Mouse (Mus musculus) neural tube, embryonic 13.5 days (tissue): ENCODE measurements around the gene Atxn3. TPM values are rescaled to one million over a fixed set of nuclear protein-coding genes. Genes with fewer than 3 reads are reported as not detected.

Experiments
- ATAC-seq: fragments of 200-750 bp; cut with Nextera tagmentation; 2 replicates; pipeline ENCODE4 v1.8.0; 2017; ENCODE audit warnings: low read depth, mild to moderate bottlenecking, moderate TSS enrichment, moderate library complexity
- H3K27ac ChIP-seq: fragments of 300-500 bp; sonication (generic); replicated peaks from 2 replicates; pipeline ENCODE4 v1.5.1; 2015; ENCODE audit warnings: moderate library complexity, mild to moderate bottlenecking, inconsistent platforms
- H3K27me3 ChIP-seq: fragments of 300-500 bp; sonication (generic); 2 replicates; pipeline ENCODE4 v1.6.1; 2015; ENCODE audit warnings: mild to moderate bottlenecking, inconsistent platforms
- H3K36me3 ChIP-seq: fragments of 300-500 bp; sonication (generic); 2 replicates; pipeline ENCODE4 v1.6.1; 2015; ENCODE audit warnings: mild to moderate bottlenecking, inconsistent platforms
- H3K4me1 ChIP-seq: fragments of 300-500 bp; sonication (generic); replicated peaks from 2 replicates; pipeline ENCODE4 v1.6.1; 2015; ENCODE audit warnings: inconsistent platforms
- H3K4me2 ChIP-seq: fragments of 300-500 bp; sonication (generic); 2 replicates; pipeline ENCODE4 v1.6.1; 2015; ENCODE audit warnings: inconsistent platforms, mild to moderate bottlenecking, moderate library complexity
- H3K4me3 ChIP-seq: fragments of 300-500 bp; sonication (generic); 2 replicates; pipeline ENCODE4 v1.5.1; 2015; ENCODE audit warnings: mild to moderate bottlenecking, inconsistent platforms
- H3K9ac ChIP-seq: fragments of 300-500 bp; sonication (generic); 2 replicates; pipeline ENCODE4 v1.6.1; 2015; ENCODE audit warnings: moderate library complexity, mild to moderate bottlenecking, inconsistent platforms
- H3K9me3 ChIP-seq: fragments of 300-500 bp; sonication (generic); 2 replicates; pipeline ENCODE4 v1.6.1; 2016; ENCODE audit warnings: inconsistent platforms
- WGBS: fragments of 180-500 bp; shearing (Covaris S2); methylation state at CpG from one replicate; pipeline ENCODE4 v1.1.7; 2015; 5-methylcytosine and 5-hydroxymethylcytosine counted together
- polyA plus RNA-seq: library from polyadenylated mRNA; unstranded; fragments of >200 nt; fragmentation: Nextera tagmentation; extraction: Ambion mirVana; gene quantifications from 2 replicates; pipeline ENCODE4 v1.2.1, GENCODE M21; 2015

Gene Atxn3
- 11.6 and 13.0 TPM in 2 replicates for polyA plus RNA-seq

DNA sequence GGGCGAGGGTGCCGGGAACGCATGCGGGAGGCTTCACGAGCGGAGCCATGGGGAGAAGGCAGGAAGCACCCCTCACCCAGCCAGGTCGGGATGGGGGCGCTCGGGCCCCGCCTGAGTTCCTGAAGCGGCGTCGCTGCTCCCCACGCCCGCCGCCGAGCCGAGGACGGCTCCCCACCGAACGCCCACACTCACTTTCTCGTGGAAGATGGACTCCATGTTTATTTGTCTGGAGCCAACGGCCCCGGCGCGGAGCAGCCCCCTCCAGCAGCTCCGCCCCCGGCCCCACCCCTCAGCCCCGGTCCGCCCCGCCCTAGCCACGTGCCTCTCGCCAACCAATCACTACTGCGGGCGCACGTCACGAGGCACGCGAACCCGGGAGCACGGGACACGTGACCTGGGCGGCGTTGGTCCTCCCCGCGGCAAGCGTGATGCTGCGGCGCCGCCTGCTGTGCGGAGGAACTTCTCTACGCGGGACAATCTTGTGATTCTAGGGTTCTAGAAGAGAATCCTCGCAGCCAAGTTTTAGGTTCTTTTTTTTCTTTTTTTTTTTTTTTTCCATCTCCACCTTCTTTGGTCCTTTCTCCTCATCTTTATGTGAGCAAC lies at the start of gene Atxn3:
Atxn3 (minus strand) TSS at position 305 of the 603 bp plus-strand sequence.
- no peaks in the 10 kb centered on the region for H3K27me3 ChIP-seq
- H3K9me3 ChIP-seq = no peaks in the 10 kb centered on the region
- H3K4me3 ChIP-seq = peak within 1 kb of the TSS; percentile 87
- H3K27ac ChIP-seq = peak within 1 kb of the TSS; percentile 74
- H3K9ac ChIP-seq = peak within 1 kb of the TSS; percentile 86
- WGBS = under 1% methylated on average over 54 of the region's 54 CpGs
- H3K36me3 ChIP-seq = no peaks in the 10 kb centered on the region
- H3K4me1 ChIP-seq = peaks cover 14% of the 10 kb centered on the region
- ATAC-seq = peak; percentile 99
- peak within 1 kb of the TSS; percentile 78 for H3K4me2 ChIP-seq

DNA sequence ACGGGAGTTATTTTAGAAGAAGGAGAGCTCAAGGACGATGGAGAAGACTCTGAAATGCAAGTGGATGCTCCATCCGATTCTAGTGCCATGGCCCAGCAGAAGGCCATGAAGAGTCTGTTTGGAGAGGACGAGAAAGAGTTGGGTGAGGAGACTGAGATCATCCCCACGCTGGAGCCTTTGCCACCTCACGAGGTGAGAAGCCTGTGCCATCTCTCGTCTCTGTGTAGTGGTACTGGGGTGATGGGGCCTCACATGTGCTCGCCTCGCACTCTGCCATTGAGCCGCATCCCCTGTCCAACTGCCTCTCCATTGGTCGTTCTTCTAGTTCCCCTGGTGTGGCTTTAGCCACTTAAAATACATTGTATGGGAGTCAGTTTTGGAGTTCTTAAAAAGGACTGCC lies 42.7 kb upstream of the Atxn3 start:
- no peak overlapping the region for H3K27ac ChIP-seq
- no peaks in the 10 kb centered on the region for H3K27me3 ChIP-seq
- 93% methylated on average over 11 of the region's 11 CpGs for WGBS
- H3K4me3 ChIP-seq = no peak overlapping the region
- ATAC-seq = no peak
- peaks cover 91% of the 10 kb centered on the region for H3K36me3 ChIP-seq
- no peak overlapping the region for H3K9ac ChIP-seq
- no peaks in the 10 kb centered on the region for H3K9me3 ChIP-seq
- H3K4me2 ChIP-seq = no peak overlapping the region
- no peaks in the 10 kb centered on the region for H3K4me1 ChIP-seq

DNA sequence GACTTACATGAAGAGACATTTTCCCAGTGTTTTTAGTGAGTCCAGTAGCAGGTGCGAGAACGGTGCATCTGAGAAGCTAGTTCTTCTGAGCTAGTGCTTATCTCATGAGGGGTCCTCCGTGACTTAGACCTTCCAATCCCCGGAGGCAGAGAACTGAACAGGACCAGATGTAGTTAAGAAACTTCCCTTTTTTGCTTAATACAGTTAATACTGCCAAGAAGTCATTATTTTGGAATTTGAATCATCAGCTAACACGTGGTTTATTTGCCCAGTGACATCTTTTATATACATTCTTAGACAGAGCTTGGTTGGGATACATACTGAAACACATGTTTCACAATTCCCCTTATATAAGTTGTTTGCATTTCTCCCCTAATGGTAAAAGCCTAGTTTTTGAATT lies 40.9 kb upstream of the Atxn3 start:
- Histone ChIP-seq H3K9ac (no peak overlapping the region), H3K36me3 (peaks cover 87% of the 10 kb centered on the region), H3K4me3 (no peak overlapping the region), H3K27ac (no peak overlapping the region), H3K4me1 (no peaks in the 10 kb centered on the region), H3K4me2 (no peak overlapping the region), H3K9me3 (no peaks in the 10 kb centered on the region), H3K27me3 (no peaks in the 10 kb centered on the region)
- ATAC-seq = no peak
- 96% methylated on average over 5 of the region's 5 CpGs for WGBS

DNA sequence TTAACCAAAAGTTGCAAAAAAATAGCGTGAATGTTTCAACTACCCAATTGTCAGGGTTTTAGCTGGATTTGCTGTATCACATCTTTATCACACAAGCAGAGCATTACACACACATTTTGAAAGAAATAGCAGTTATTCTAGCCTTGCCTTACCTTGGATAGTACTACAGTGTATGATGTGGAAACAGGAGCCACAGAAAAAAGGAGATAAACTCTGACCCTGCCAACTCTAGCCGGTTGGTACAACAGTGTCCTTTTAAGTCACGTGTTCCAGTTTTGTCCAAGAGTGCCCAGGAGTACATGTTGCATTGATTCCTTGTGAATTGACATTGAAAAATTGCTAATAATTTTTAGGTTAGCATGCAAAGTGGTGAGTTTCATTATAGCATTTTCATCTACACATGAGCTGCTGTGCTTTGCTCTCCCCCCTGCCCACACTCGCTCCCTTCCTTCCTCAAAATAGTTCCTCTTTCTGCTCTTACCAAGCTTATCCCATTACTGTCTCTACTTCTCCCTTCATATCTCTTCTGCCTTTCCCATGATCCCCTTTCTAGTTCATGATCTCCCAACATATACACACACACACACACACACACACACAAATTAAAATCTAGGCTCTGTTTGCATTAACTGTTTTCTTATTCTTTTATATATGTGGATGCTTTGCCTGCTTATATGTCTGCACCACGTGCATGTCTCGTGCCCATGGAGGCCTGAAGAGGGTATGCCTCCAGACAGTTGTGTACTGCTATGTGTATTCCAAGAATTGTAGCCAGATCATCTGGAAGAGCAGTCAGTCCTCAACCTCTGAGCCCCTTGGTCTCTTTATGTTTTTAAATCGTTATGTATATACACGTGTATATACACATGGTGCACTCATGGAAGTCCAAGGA lies 36.8 kb upstream of the Atxn3 start:
- H3K9me3 ChIP-seq = no peaks in the 10 kb centered on the region
- H3K36me3 ChIP-seq = peaks cover 82% of the 10 kb centered on the region
- H3K4me1 ChIP-seq = no peaks in the 10 kb centered on the region
- WGBS = 96% methylated on average over 8 of the region's 8 CpGs
- no peak overlapping the region for H3K27ac ChIP-seq
- H3K4me3 ChIP-seq = no peak overlapping the region
- no peak overlapping the region for H3K4me2 ChIP-seq
- no peak for ATAC-seq
- H3K9ac ChIP-seq = no peak overlapping the region
- no peaks in the 10 kb centered on the region for H3K27me3 ChIP-seq

DNA sequence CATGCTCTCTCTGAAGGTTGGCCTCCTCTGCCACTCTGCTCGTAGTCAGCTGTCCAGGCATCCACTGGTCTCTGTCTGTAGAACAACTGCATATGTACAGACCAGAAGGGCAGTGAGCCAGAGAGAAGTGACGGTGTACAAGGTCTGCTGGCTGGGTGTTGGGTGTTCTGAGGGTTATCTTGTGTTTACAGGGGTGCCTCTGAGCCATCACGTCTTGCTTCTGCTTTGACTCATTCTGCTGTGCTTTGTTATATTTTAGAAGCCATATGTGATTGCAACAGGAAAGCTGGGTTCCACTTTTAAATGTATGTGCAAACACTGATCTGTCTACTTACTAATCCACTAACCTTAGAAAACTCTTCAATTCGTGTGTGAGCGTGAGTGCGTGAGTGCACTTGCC lies 29.6 kb upstream of the Atxn3 start:
- Histone ChIP-seq H3K9ac (no peak overlapping the region), H3K4me3 (no peak overlapping the region), H3K9me3 (no peaks in the 10 kb centered on the region), H3K27me3 (no peaks in the 10 kb centered on the region), H3K36me3 (peaks cover 90% of the 10 kb centered on the region), H3K27ac (no peak overlapping the region), H3K4me1 (no peaks in the 10 kb centered on the region), H3K4me2 (no peak overlapping the region)
- 92% methylated on average over 6 of the region's 6 CpGs for WGBS
- no peak for ATAC-seq

DNA sequence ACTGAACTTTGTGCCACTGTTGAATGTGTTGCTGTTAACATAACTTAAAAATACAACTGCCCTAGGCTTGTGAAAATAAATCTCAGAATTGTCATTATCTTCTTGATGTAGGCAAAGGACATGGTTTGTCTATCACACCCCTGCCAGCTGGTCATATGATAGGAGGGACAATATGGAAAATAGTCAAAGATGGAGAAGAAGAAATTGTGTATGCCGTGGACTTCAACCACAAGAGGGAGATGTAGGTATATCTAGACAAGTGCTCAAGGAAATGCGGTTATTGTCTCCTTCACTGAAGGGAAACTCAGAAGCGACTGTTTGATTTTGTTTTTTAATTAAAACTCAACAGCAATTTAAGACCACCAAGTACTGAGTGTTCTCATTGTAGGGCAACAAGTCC lies 27.1 kb upstream of the Atxn3 start:
- no peak overlapping the region for H3K9ac ChIP-seq
- no peak overlapping the region for H3K4me2 ChIP-seq
- H3K9me3 ChIP-seq = no peaks in the 10 kb centered on the region
- WGBS = 68% methylated on average over 3 of the region's 3 CpGs
- no peak for ATAC-seq
- H3K4me3 ChIP-seq = no peak overlapping the region
- H3K36me3 ChIP-seq = peaks cover 78% of the 10 kb centered on the region
- no peak overlapping the region for H3K27ac ChIP-seq
- H3K4me1 ChIP-seq = no peaks in the 10 kb centered on the region
- no peaks in the 10 kb centered on the region for H3K27me3 ChIP-seq

DNA sequence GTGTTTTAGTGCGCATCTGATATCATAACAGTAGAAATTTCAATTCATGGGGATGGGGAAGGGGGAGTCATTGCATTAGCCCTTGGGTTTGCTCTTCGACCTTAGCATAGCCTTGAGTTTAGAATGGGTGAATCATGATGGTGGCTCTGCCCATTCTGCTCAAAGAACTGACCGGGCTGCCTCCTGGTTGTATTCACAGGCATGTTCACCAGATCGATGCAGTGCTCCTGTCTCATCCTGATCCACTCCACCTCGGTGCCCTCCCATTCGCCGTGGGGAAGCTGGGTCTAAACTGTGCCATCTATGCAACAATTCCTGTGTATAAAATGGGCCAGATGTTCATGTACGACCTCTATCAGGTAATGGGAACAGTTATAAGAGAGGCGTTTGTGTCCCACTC lies 24.9 kb upstream of the Atxn3 start:
- no peak overlapping the region for H3K9ac ChIP-seq
- no peaks in the 10 kb centered on the region for H3K27me3 ChIP-seq
- no peak overlapping the region for H3K4me3 ChIP-seq
- no peak overlapping the region for H3K4me2 ChIP-seq
- no peaks in the 10 kb centered on the region for H3K9me3 ChIP-seq
- WGBS = 96% methylated on average over 9 of the region's 9 CpGs
- ATAC-seq = no peak
- peaks cover 58% of the 10 kb centered on the region for H3K36me3 ChIP-seq
- H3K4me1 ChIP-seq = no peaks in the 10 kb centered on the region
- H3K27ac ChIP-seq = no peak overlapping the region

DNA sequence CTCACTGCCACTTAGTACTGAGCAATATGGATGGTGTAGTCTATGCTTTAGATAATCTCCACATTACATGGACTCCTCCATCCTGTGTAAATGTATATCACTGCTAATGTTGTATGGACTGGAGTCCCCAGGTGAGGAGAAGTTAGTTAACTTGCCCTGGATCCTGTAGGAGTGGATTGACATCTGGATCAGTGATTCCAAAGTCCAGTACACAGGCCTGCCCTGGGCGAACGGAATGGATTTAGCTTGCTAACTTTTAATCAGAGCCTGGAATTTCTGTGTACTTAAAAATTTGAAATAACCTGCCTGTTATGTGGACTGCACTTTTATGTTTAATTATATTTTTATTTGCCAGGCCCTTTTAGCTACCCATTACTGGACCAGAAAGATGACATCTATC lies 23.5 kb upstream of the Atxn3 start:
- Histone ChIP-seq H3K27ac (no peak overlapping the region), H3K36me3 (peaks cover 46% of the 10 kb centered on the region), H3K4me2 (no peak overlapping the region), H3K9ac (no peak overlapping the region), H3K9me3 (no peaks in the 10 kb centered on the region), H3K4me3 (no peak overlapping the region), H3K27me3 (no peaks in the 10 kb centered on the region), H3K4me1 (peaks cover 11% of the 10 kb centered on the region)
- WGBS = 96% methylated on average over 2 of the region's 2 CpGs
- no peak for ATAC-seq

DNA sequence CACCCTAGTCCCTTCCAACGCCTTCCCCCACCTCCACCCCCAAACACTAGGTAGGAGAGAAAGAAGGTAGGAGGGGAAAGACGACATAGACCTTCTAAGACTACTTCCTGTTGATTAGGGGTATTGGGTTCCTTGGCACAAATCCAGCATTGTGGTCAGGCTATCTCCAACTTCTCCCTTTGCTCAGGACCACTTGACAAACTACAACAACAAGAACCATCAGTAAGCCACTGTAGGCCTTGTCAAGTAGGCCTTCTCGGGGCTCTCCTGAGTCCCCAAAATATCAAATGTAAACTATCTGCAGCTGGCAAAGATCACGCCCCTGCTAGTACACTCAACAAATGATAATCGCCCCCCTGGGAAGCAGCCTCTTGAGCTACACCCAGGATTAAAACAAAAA lies 22.2 kb upstream of the Atxn3 start:
- peaks cover 12% of the 10 kb centered on the region for H3K4me1 ChIP-seq
- H3K9me3 ChIP-seq = no peaks in the 10 kb centered on the region
- no peak overlapping the region for H3K9ac ChIP-seq
- no peak overlapping the region for H3K4me3 ChIP-seq
- 80% methylated on average over 5 of the region's 5 CpGs for WGBS
- H3K4me2 ChIP-seq = no peak overlapping the region
- no peak for ATAC-seq
- H3K36me3 ChIP-seq = peaks cover 36% of the 10 kb centered on the region
- H3K27ac ChIP-seq = no peak overlapping the region
- H3K27me3 ChIP-seq = no peaks in the 10 kb centered on the region

DNA sequence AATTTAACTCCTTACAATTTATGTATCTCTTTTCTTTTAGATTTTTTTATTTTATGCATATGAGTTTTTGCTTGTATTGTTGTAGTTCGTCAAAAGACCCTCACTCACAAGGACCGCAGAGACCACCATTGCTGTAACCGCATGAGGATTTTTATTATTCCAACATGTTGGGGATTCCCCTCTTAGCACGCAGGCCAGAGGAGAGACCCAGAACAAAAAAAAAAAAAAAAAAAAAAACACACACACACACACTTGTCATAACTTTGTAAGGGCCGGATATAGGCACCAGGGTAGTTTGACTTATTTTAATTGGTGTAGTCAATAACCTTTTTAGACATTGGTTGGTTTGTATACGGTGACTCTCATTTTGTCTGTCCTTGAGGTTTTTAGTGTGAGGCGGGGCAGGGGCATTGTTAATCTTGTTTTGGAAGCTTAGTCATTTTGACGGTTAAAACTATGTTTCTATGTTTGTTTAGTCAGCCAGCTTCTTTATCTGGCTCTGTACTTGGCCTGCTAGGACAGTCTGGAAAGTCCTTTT lies 21.2 kb upstream of the Atxn3 start:
- Histone ChIP-seq H3K36me3 (peaks cover 26% of the 10 kb centered on the region), H3K27me3 (no peaks in the 10 kb centered on the region), H3K4me3 (no peak overlapping the region), H3K4me1 (peaks cover 20% of the 10 kb centered on the region), H3K27ac (no peak overlapping the region), H3K4me2 (no peak overlapping the region), H3K9me3 (no peaks in the 10 kb centered on the region), H3K9ac (no peak overlapping the region)
- no peak for ATAC-seq
- 93% methylated on average over 8 of the region's 8 CpGs for WGBS

DNA sequence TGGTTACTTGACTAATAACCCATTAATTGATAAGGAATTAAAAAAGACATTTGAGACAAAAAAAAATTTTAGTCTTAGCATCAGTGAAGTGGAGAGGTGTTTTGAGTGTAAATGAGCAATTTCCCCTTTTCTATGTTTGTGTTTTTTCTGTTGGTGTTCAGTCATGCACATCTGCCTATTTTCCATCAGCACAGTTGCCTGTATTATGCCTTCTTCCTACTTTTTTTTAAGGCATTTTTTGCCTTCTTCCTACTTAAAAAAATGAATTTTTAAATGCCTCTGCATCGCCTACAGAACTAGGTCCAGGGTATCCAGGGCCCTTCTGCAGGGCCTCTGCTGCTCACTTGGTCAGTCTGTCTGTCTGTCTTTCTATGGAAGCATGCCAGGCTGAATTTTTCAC lies 20.5 kb upstream of the Atxn3 start:
- H3K27me3 ChIP-seq = no peaks in the 10 kb centered on the region
- H3K4me1 ChIP-seq = peaks cover 22% of the 10 kb centered on the region
- WGBS = 93% methylated on average over 1 of the region's 1 CpGs
- H3K9ac ChIP-seq = no peak overlapping the region
- H3K4me3 ChIP-seq = no peak overlapping the region
- H3K36me3 ChIP-seq = peaks cover 19% of the 10 kb centered on the region
- H3K4me2 ChIP-seq = no peak overlapping the region
- no peak overlapping the region for H3K27ac ChIP-seq
- no peaks in the 10 kb centered on the region for H3K9me3 ChIP-seq
- ATAC-seq = no peak

DNA sequence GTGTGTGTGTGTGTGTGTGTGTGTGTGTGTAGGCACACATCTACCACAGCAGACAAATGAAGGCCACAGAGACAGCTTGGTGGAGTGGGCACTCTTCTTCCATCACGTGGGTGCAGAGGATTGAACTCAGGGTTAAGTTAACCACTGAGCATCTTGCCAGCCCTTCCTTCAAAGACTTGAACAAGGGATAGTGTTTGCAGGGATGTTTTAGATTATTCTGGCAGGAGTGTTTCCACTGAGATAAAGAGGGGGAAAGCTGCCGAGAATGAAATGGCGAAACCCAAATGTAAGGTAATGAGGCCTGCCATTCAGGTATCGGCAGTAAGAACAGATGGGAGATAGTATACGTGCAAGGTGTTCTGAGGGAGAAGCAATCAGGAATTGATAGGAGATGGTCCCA lies 20.1 kb upstream of the Atxn3 start:
- WGBS = 90% methylated on average over 5 of the region's 5 CpGs
- H3K36me3 ChIP-seq = peaks cover 15% of the 10 kb centered on the region
- no peak for ATAC-seq

More for the DNA sequence above, 20.1 kb upstream of the Atxn3 start:
- H3K4me1 ChIP-seq = peaks cover 22% of the 10 kb centered on the region
- no peak overlapping the region for H3K27ac ChIP-seq
- H3K9me3 ChIP-seq = no peaks in the 10 kb centered on the region
- H3K9ac ChIP-seq = no peak overlapping the region
- H3K27me3 ChIP-seq = no peaks in the 10 kb centered on the region
- no peak overlapping the region for H3K4me3 ChIP-seq
- H3K4me2 ChIP-seq = no peak overlapping the region
